Mouse (Mus musculus): ENCODE data around the gene Gm26558. TPM values are rescaled to one million over a fixed set of nuclear protein-coding genes. Genes with fewer than 3 reads are reported as not detected.

Gm26558 gene
- polyA plus RNA-seq, 1 experiment = 3.3 TPM

DNA sequence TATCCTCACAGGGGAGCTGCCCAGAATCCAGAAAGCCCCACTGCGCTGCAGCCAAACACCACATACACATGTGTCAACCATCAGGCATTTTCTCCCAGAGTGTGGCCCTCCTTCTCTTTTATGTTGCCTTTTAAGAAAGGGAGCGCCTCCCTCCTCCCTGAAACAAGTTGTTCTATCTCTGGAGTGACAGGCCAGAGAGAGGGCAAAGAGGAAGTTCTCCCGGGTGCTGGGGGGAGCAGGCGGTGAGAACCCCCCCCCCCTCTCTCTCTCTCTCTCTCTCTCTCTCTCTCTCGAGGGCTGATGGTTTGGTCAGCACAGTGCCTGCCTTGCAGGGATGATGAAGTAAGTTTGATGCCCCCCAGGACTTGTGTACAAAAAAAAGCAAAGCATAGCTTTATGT, 40.5 kb upstream of the Gm26558 start:
- no peak for TF ChIP-seq POLR2A (IDR thresholded peaks at IDR 0.05; ENCODE audit: insufficient read length, low read depth)
- no peak for TF ChIP-seq MAX (IDR thresholded peaks at IDR 0.05; ENCODE audit: low read depth)
- no peak for TF ChIP-seq USF1 (IDR thresholded peaks at IDR 0.05; ENCODE audit: low read depth)
- no peak for TF ChIP-seq MYOD1 (IDR thresholded peaks at IDR 0.05; ENCODE audit: control insufficient read depth in 1 of 3, insufficient read length in 2 of 3, low read depth in 2 of 3)
- no peak for TF ChIP-seq TCF12 (IDR thresholded peaks at IDR 0.05; ENCODE audit: insufficient read depth, poor library complexity, severe bottlenecking)
- TF ChIP-seq MYOG (IDR thresholded peaks at IDR 0.05; ENCODE audit: control insufficient read depth in 1 of 3, insufficient read depth in 1 of 3, insufficient read length in 2 of 3, low read depth in 2 of 3) = no peak
- TF ChIP-seq SRF (IDR thresholded peaks at IDR 0.05; ENCODE audit: control insufficient read depth, insufficient read length, low read depth) = no peak
- no peak for TF ChIP-seq REST (IDR thresholded peaks at IDR 0.05; ENCODE audit: insufficient read depth, insufficient read length)
- TF ChIP-seq CEBPB (IDR thresholded peaks at IDR 0.05; ENCODE audit: insufficient read depth, poor library complexity, severe bottlenecking) = no peak
- TF ChIP-seq POLR2AphosphoS2 (IDR thresholded peaks at IDR 0.05; ENCODE audit: insufficient read length, low read depth) = no peak
- no peaks in the 10 kb centered on the region for H3K79me2 ChIP-seq (ENCODE audit: control insufficient read depth, insufficient read depth)
- no peaks in the 10 kb centered on the region for H3K27me3 ChIP-seq (ENCODE audit: control insufficient read depth, insufficient read depth, insufficient read length)
- H3ac ChIP-seq (ENCODE audit: control insufficient read depth, insufficient read length) = no peak overlapping the region
- no peaks in the 10 kb centered on the region for H3K36me3 ChIP-seq (ENCODE audit: control insufficient read depth, insufficient read depth)
- H3K4me2 ChIP-seq (ENCODE audit: low read depth) = no peak overlapping the region
- no peak overlapping the region for H3K4me3 ChIP-seq

DNA sequence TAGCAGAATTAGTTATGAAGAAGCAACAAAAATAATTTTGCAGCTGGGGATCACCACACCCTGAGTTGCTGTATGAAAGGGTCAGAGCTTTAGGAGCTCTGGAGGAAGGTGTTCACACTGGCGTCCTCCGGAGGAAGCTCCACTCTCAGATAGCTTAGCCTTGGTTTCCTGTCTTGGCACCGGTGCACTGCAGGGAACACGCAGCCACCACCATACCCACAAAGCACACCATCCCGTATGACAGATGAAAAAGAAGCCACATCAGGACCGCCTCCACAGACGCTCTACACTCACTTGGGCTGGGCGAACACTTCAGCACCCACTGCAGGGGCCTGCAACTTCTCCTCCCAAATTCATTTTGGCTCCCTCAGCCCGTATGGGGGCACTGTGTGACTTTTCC, 39.7 kb upstream of the Gm26558 start:
- H3K4me3 ChIP-seq = no peak overlapping the region
- no peak overlapping the region for H3K4me2 ChIP-seq (ENCODE audit: low read depth)
- H3K79me2 ChIP-seq (ENCODE audit: control insufficient read depth, insufficient read depth) = no peaks in the 10 kb centered on the region
- no peak for TF ChIP-seq TCF3 (IDR thresholded peaks at IDR 0.05; ENCODE audit: insufficient read length, low read depth)
- no peak for TF ChIP-seq POLR2AphosphoS2 (IDR thresholded peaks at IDR 0.05; ENCODE audit: insufficient read length, low read depth)
- no peak for TF ChIP-seq E2F4 (IDR thresholded peaks at IDR 0.05; ENCODE audit: insufficient read depth)
- no peak for TF ChIP-seq MYOG (IDR thresholded peaks at IDR 0.05; ENCODE audit: control insufficient read depth in 1 of 3, insufficient read depth in 1 of 3, insufficient read length in 2 of 3, low read depth in 2 of 3)
- no peak for TF ChIP-seq TCF12 (IDR thresholded peaks at IDR 0.05; ENCODE audit: insufficient read depth, poor library complexity, severe bottlenecking)
- no peak for TF ChIP-seq MAX (IDR thresholded peaks at IDR 0.05; ENCODE audit: low read depth)
- TF ChIP-seq CEBPB (IDR thresholded peaks at IDR 0.05; ENCODE audit: insufficient read depth, poor library complexity, severe bottlenecking) = no peak
- no peak for TF ChIP-seq POLR2A (IDR thresholded peaks at IDR 0.05; ENCODE audit: insufficient read length, low read depth)
- no peak for TF ChIP-seq REST (IDR thresholded peaks at IDR 0.05; ENCODE audit: insufficient read depth, insufficient read length)
- TF ChIP-seq USF1 (IDR thresholded peaks at IDR 0.05; ENCODE audit: low read depth) = no peak
- TF ChIP-seq SRF (IDR thresholded peaks at IDR 0.05; ENCODE audit: control insufficient read depth, insufficient read length, low read depth) = no peak
- TF ChIP-seq MYOD1 (IDR thresholded peaks at IDR 0.05; ENCODE audit: control insufficient read depth in 1 of 3, insufficient read length in 2 of 3, low read depth in 2 of 3) = no peak
- H3ac ChIP-seq (ENCODE audit: control insufficient read depth, insufficient read length) = no peak overlapping the region
- H3K36me3 ChIP-seq (ENCODE audit: control insufficient read depth, insufficient read depth) = no peaks in the 10 kb centered on the region
- H3K27me3 ChIP-seq (ENCODE audit: control insufficient read depth, insufficient read depth, insufficient read length) = no peaks in the 10 kb centered on the region

DNA sequence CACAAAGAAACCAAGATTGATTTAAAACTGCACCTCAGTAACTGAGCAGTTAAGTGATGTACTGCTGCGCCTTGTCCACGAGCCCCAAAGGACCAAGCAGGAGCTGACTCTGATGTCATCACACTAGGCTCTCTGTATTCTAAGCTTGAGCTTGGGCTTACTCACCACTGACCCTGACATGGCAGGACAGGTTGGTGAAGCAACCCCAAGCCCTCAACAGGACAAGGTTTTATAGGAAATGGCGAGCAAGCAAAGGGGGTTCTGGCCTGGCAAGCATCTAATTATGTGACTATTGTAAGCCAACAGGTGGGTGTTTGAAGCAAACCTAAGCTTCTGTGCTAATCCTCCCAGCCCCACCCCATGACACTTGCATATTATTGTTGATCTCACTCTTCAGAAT, 38.9 kb upstream of the Gm26558 start:
- no peaks in the 10 kb centered on the region for H3K79me2 ChIP-seq (ENCODE audit: control insufficient read depth, insufficient read depth)
- TF ChIP-seq CEBPB (IDR thresholded peaks at IDR 0.05; ENCODE audit: insufficient read depth, poor library complexity, severe bottlenecking) (no peak), POLR2A (IDR thresholded peaks at IDR 0.05; ENCODE audit: insufficient read length, low read depth) (no peak), MYOG (IDR thresholded peaks at IDR 0.05; ENCODE audit: control insufficient read depth in 1 of 3, insufficient read depth in 1 of 3, insufficient read length in 2 of 3, low read depth in 2 of 3) (no peak)

DNA sequence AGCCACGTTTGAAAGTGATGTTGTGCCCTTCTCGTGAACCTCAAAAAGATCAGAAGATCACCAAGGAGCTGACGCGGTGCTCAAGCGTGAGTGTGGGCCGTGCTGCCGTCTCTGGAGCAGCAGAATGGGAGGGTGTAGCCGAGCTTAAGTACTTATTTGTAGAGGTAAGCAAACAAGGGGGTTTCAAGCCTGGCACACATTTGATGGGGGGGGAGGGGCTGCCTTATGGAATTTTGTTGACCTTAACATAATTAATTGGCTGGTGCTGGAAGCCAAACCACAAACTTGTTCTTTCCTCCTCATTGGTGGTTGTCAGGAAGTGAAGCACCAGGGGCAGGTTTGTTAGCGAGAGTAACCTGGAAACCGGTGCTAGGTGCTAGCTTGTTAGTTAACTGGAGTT, 33.8 kb upstream of the Gm26558 start:
- no peak overlapping the region for H3K4me2 ChIP-seq (ENCODE audit: low read depth)
- no peaks in the 10 kb centered on the region for H3K79me2 ChIP-seq (ENCODE audit: control insufficient read depth, insufficient read depth)
- TF ChIP-seq USF1 (IDR thresholded peaks at IDR 0.05; ENCODE audit: low read depth) (no peak), E2F4 (IDR thresholded peaks at IDR 0.05; ENCODE audit: insufficient read depth) (no peak), MYOG (IDR thresholded peaks at IDR 0.05; ENCODE audit: control insufficient read depth in 1 of 3, insufficient read depth in 1 of 3, insufficient read length in 2 of 3, low read depth in 2 of 3) (no peak), MAX (IDR thresholded peaks at IDR 0.05; ENCODE audit: low read depth) (no peak), MYOD1 (IDR thresholded peaks at IDR 0.05; ENCODE audit: control insufficient read depth in 1 of 3, insufficient read length in 2 of 3, low read depth in 2 of 3) (no peak), TCF12 (IDR thresholded peaks at IDR 0.05; ENCODE audit: insufficient read depth, poor library complexity, severe bottlenecking) (no peak), POLR2AphosphoS2 (IDR thresholded peaks at IDR 0.05; ENCODE audit: insufficient read length, low read depth) (no peak), POLR2A (IDR thresholded peaks at IDR 0.05; ENCODE audit: insufficient read length, low read depth) (no peak), TCF3 (IDR thresholded peaks at IDR 0.05; ENCODE audit: insufficient read length, low read depth) (no peak), SRF (IDR thresholded peaks at IDR 0.05; ENCODE audit: control insufficient read depth, insufficient read length, low read depth) (no peak), REST (IDR thresholded peaks at IDR 0.05; ENCODE audit: insufficient read depth, insufficient read length) (no peak), CEBPB (IDR thresholded peaks at IDR 0.05; ENCODE audit: insufficient read depth, poor library complexity, severe bottlenecking) (no peak)
- H3ac ChIP-seq (ENCODE audit: control insufficient read depth, insufficient read length) = no peak overlapping the region
- peaks cover 17% of the 10 kb centered on the region for H3K36me3 ChIP-seq (ENCODE audit: control insufficient read depth, insufficient read depth)
- no peak overlapping the region for H3K4me3 ChIP-seq
- no peaks in the 10 kb centered on the region for H3K27me3 ChIP-seq (ENCODE audit: control insufficient read depth, insufficient read depth, insufficient read length)

More for the DNA sequence above, 38.9 kb upstream of the Gm26558 start:
- no peak overlapping the region for H3K4me2 ChIP-seq (ENCODE audit: low read depth)
- H3ac ChIP-seq (ENCODE audit: control insufficient read depth, insufficient read length) = no peak overlapping the region
- no peak overlapping the region for H3K4me3 ChIP-seq
- H3K27me3 ChIP-seq (ENCODE audit: control insufficient read depth, insufficient read depth, insufficient read length) = no peaks in the 10 kb centered on the region
- peaks cover 2% of the 10 kb centered on the region for H3K36me3 ChIP-seq (ENCODE audit: control insufficient read depth, insufficient read depth)

DNA sequence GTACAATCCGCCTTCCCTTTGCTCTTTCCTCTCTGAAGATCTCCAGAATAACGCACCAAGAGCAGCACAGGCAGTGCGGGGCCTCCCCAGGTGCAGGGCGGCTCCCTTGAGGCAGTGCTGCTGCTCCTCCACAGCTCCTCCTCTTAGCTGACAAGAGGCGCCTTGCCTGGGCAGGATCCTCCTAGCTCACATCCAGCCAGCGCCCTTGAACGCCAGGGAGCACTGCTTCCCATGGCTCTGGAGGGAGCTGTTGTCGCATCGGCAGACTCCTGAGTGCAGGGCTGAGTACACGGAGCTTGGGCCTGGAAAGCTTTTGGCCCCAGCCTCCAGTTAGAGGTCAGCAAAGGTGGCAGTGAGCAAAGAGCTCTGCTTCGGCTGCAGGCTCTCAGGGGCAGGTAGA, 28.3 kb upstream of the Gm26558 start:
- H3K4me2 ChIP-seq (ENCODE audit: low read depth) = no peak overlapping the region
- H3K36me3 ChIP-seq (ENCODE audit: control insufficient read depth, insufficient read depth) = peaks cover 38% of the 10 kb centered on the region
- no peaks in the 10 kb centered on the region for H3K27me3 ChIP-seq (ENCODE audit: control insufficient read depth, insufficient read depth, insufficient read length)
- H3K4me3 ChIP-seq = no peak overlapping the region
- H3K79me2 ChIP-seq (ENCODE audit: control insufficient read depth, insufficient read depth) = no peaks in the 10 kb centered on the region
- H3ac ChIP-seq (ENCODE audit: control insufficient read depth, insufficient read length) = no peak overlapping the region
- TF ChIP-seq REST (IDR thresholded peaks at IDR 0.05; ENCODE audit: insufficient read depth, insufficient read length) (no peak), MYOD1 (IDR thresholded peaks at IDR 0.05; ENCODE audit: control insufficient read depth in 1 of 3, insufficient read length in 2 of 3, low read depth in 2 of 3) (no peak), MAX (IDR thresholded peaks at IDR 0.05; ENCODE audit: low read depth) (no peak), SRF (IDR thresholded peaks at IDR 0.05; ENCODE audit: control insufficient read depth, insufficient read length, low read depth) (no peak), TCF3 (IDR thresholded peaks at IDR 0.05; ENCODE audit: insufficient read length, low read depth) (no peak), E2F4 (IDR thresholded peaks at IDR 0.05; ENCODE audit: insufficient read depth) (no peak), USF1 (IDR thresholded peaks at IDR 0.05; ENCODE audit: low read depth) (no peak), CEBPB (IDR thresholded peaks at IDR 0.05; ENCODE audit: insufficient read depth, poor library complexity, severe bottlenecking) (no peak), MYOG (IDR thresholded peaks at IDR 0.05; ENCODE audit: control insufficient read depth in 1 of 3, insufficient read depth in 1 of 3, insufficient read length in 2 of 3, low read depth in 2 of 3) (no peak), TCF12 (IDR thresholded peaks at IDR 0.05; ENCODE audit: insufficient read depth, poor library complexity, severe bottlenecking) (no peak), POLR2A (IDR thresholded peaks at IDR 0.05; ENCODE audit: insufficient read length, low read depth) (no peak), POLR2AphosphoS2 (IDR thresholded peaks at IDR 0.05; ENCODE audit: insufficient read length, low read depth) (no peak)

All from myocyte (in vitro differentiated cells).